Mouse (Mus musculus): ENCODE data around the gene 9130230L23Rik. TPM values are rescaled to one million over a fixed set of nuclear protein-coding genes. Genes with fewer than 3 reads are reported as not detected.

The 9130230L23Rik gene
- polyA plus RNA-seq, 1 experiment from 2014 or later, result 1.9 TPM

- 53% methylated on average over 6 of the region's 6 CpGs for WGBS
- Histone ChIP-seq H3K27ac (ENCODE audit: low read length) (no peak overlapping the region), H3K4me3 (replicated peaks; ENCODE audit: low read length) (no peak overlapping the region), H3K9ac (ENCODE audit: low read length) (no peak overlapping the region), H3K36me3 (ENCODE audit: control insufficient read depth, insufficient read depth, low read length) (no peaks in the 10 kb centered on the region), H3K9me3 (replicated peaks; ENCODE audit: control insufficient read depth, low read length) (no peaks in the 10 kb centered on the region), H3K4me1 (ENCODE audit: control insufficient read depth, insufficient read depth, low read length) (peaks cover 32% of the 10 kb centered on the region), H3K4me2 (ENCODE audit: low read depth, low read length) (no peak overlapping the region), H3K27me3 (ENCODE audit: control insufficient read depth, insufficient read depth, low read length) (no peaks in the 10 kb centered on the region)
- ATAC-seq (ENCODE audit: insufficient read depth, low FRiP score), result no peak
Observed at GRCm38 (mm10) chr5:66037066-66037465, 33.0 kb upstream of the 9130230L23Rik start.

GRCm38 (mm10) chr5:66036440-66037054 is 32.5 kb upstream of the 9130230L23Rik start:
- no peak overlapping the region for H3K9ac ChIP-seq (ENCODE audit: low read length)
- H3K27ac ChIP-seq (ENCODE audit: low read length), result no peak overlapping the region
- WGBS, result 41% methylated on average over 7 of the region's 7 CpGs
- no peaks in the 10 kb centered on the region for H3K9me3 ChIP-seq (replicated peaks; ENCODE audit: control insufficient read depth, low read length)
- no peaks in the 10 kb centered on the region for H3K27me3 ChIP-seq (ENCODE audit: control insufficient read depth, insufficient read depth, low read length)
- ATAC-seq (ENCODE audit: insufficient read depth, low FRiP score), result peak; percentile 26; the same call in 1 of the 2 replicates
- H3K4me2 ChIP-seq (ENCODE audit: low read depth, low read length), result no peak overlapping the region
- peaks cover 32% of the 10 kb centered on the region for H3K4me1 ChIP-seq (ENCODE audit: control insufficient read depth, insufficient read depth, low read length)
- H3K4me3 ChIP-seq (replicated peaks; ENCODE audit: low read length), result no peak overlapping the region
- no peaks in the 10 kb centered on the region for H3K36me3 ChIP-seq (ENCODE audit: control insufficient read depth, insufficient read depth, low read length)

- ATAC-seq (ENCODE audit: insufficient read depth, low FRiP score), result no peak
- Histone ChIP-seq H3K4me3 (replicated peaks; ENCODE audit: low read length) (no peak overlapping the region), H3K4me1 (ENCODE audit: control insufficient read depth, insufficient read depth, low read length) (peaks cover 32% of the 10 kb centered on the region), H3K36me3 (ENCODE audit: control insufficient read depth, insufficient read depth, low read length) (no peaks in the 10 kb centered on the region), H3K9me3 (replicated peaks; ENCODE audit: control insufficient read depth, low read length) (no peaks in the 10 kb centered on the region), H3K9ac (ENCODE audit: low read length) (no peak overlapping the region), H3K4me2 (ENCODE audit: low read depth, low read length) (no peak overlapping the region), H3K27ac (ENCODE audit: low read length) (no peak overlapping the region), H3K27me3 (ENCODE audit: control insufficient read depth, insufficient read depth, low read length) (no peaks in the 10 kb centered on the region)
- 52% methylated on average over 14 of the region's 14 CpGs for WGBS
Observed at GRCm38 (mm10) chr5:66034375-66035195, 30.5 kb upstream of the 9130230L23Rik start.

- no peak for ATAC-seq (ENCODE audit: insufficient read depth, low FRiP score)
- Histone ChIP-seq H3K9ac (ENCODE audit: low read length) (no peak overlapping the region), H3K4me3 (replicated peaks; ENCODE audit: low read length) (no peak overlapping the region), H3K27ac (ENCODE audit: low read length) (no peak overlapping the region), H3K27me3 (ENCODE audit: control insufficient read depth, insufficient read depth, low read length) (no peaks in the 10 kb centered on the region), H3K4me1 (ENCODE audit: control insufficient read depth, insufficient read depth, low read length) (peaks cover 27% of the 10 kb centered on the region), H3K36me3 (ENCODE audit: control insufficient read depth, insufficient read depth, low read length) (0 out of 2 replicates have a peak, but pooled peaks cover 3% of the 10 kb centered on the region), H3K9me3 (replicated peaks; ENCODE audit: control insufficient read depth, low read length) (no peaks in the 10 kb centered on the region), H3K4me2 (ENCODE audit: low read depth, low read length) (no peak overlapping the region)
- WGBS, result 100% methylated on average over 1 of the region's 1 CpGs
Observed at GRCm38 (mm10) chr5:66032826-66033225, 28.7 kb upstream of the 9130230L23Rik start.

- Histone ChIP-seq H3K4me2 (ENCODE audit: low read depth, low read length) (no peak overlapping the region), H3K27ac (ENCODE audit: low read length) (no peak overlapping the region), H3K36me3 (ENCODE audit: control insufficient read depth, insufficient read depth, low read length) (peaks cover 9% of the 10 kb centered on the region), H3K9ac (ENCODE audit: low read length) (no peak overlapping the region), H3K9me3 (replicated peaks; ENCODE audit: control insufficient read depth, low read length) (peaks cover 5% of the 10 kb centered on the region), H3K4me3 (replicated peaks; ENCODE audit: low read length) (no peak overlapping the region), H3K4me1 (ENCODE audit: control insufficient read depth, insufficient read depth, low read length) (peaks cover 16% of the 10 kb centered on the region; the same call in 1 of the 2 replicates), H3K27me3 (ENCODE audit: control insufficient read depth, insufficient read depth, low read length) (no peaks in the 10 kb centered on the region)
- no peak for ATAC-seq (ENCODE audit: insufficient read depth, low FRiP score)
- 71% methylated on average over 5 of the region's 5 CpGs for WGBS
Observed at GRCm38 (mm10) chr5:66031699-66032098, 27.6 kb upstream of the 9130230L23Rik start.

- Histone ChIP-seq H3K9ac (ENCODE audit: low read length) (no peak overlapping the region), H3K36me3 (ENCODE audit: control insufficient read depth, insufficient read depth, low read length) (peaks cover 22% of the 10 kb centered on the region), H3K4me3 (replicated peaks; ENCODE audit: low read length) (no peak overlapping the region), H3K27me3 (ENCODE audit: control insufficient read depth, insufficient read depth, low read length) (no peaks in the 10 kb centered on the region), H3K9me3 (replicated peaks; ENCODE audit: control insufficient read depth, low read length) (peaks cover 12% of the 10 kb centered on the region), H3K4me1 (ENCODE audit: control insufficient read depth, insufficient read depth, low read length) (no peaks in the 10 kb centered on the region), H3K4me2 (ENCODE audit: low read depth, low read length) (no peak overlapping the region), H3K27ac (ENCODE audit: low read length) (no peak overlapping the region)
- WGBS, result 71% methylated on average over 5 of the region's 5 CpGs
- no peak for ATAC-seq (ENCODE audit: insufficient read depth, low FRiP score)
Observed at GRCm38 (mm10) chr5:66028232-66028631, 24.1 kb upstream of the 9130230L23Rik start.

- no peak for ATAC-seq (ENCODE audit: insufficient read depth, low FRiP score)
- 96% methylated on average over 8 of the region's 8 CpGs for WGBS
- no peak overlapping the region for H3K27ac ChIP-seq (ENCODE audit: low read length)
Observed at GRCm38 (mm10) chr5:66027206-66027605, 23.1 kb upstream of the 9130230L23Rik start.

GRCm38 (mm10) chr5:66026796-66027195 is 22.7 kb upstream of the 9130230L23Rik start:
- no peak for ATAC-seq (ENCODE audit: insufficient read depth, low FRiP score)
- Histone ChIP-seq H3K9me3 (replicated peaks; ENCODE audit: control insufficient read depth, low read length) (peaks cover 12% of the 10 kb centered on the region), H3K4me2 (ENCODE audit: low read depth, low read length) (no peak overlapping the region), H3K36me3 (ENCODE audit: control insufficient read depth, insufficient read depth, low read length) (peaks cover 27% of the 10 kb centered on the region), H3K9ac (ENCODE audit: low read length) (no peak overlapping the region), H3K27ac (ENCODE audit: low read length) (no peak overlapping the region), H3K27me3 (ENCODE audit: control insufficient read depth, insufficient read depth, low read length) (no peaks in the 10 kb centered on the region), H3K4me3 (replicated peaks; ENCODE audit: low read length) (no peak overlapping the region), H3K4me1 (ENCODE audit: control insufficient read depth, insufficient read depth, low read length) (no peaks in the 10 kb centered on the region)
- 98% methylated on average over 31 of the region's 31 CpGs for WGBS

More at GRCm38 (mm10) chr5:66027206-66027605, 23.1 kb upstream of the 9130230L23Rik start:
- no peak overlapping the region for H3K4me2 ChIP-seq (ENCODE audit: low read depth, low read length)
- no peaks in the 10 kb centered on the region for H3K4me1 ChIP-seq (ENCODE audit: control insufficient read depth, insufficient read depth, low read length)
- H3K9me3 ChIP-seq (replicated peaks; ENCODE audit: control insufficient read depth, low read length), result peaks cover 12% of the 10 kb centered on the region
- no peak overlapping the region for H3K9ac ChIP-seq (ENCODE audit: low read length)
- H3K27me3 ChIP-seq (ENCODE audit: control insufficient read depth, insufficient read depth, low read length), result no peaks in the 10 kb centered on the region
- H3K36me3 ChIP-seq (ENCODE audit: control insufficient read depth, insufficient read depth, low read length), result peaks cover 25% of the 10 kb centered on the region
- no peak overlapping the region for H3K4me3 ChIP-seq (replicated peaks; ENCODE audit: low read length)

- Histone ChIP-seq H3K4me2 (ENCODE audit: low read depth, low read length) (no peak overlapping the region), H3K4me1 (ENCODE audit: control insufficient read depth, insufficient read depth, low read length) (no peaks in the 10 kb centered on the region; the same call in 1 of the 2 replicates), H3K9ac (ENCODE audit: low read length) (no peak overlapping the region), H3K36me3 (ENCODE audit: control insufficient read depth, insufficient read depth, low read length) (0 out of 2 replicates have a peak, but pooled peaks cover 7% of the 10 kb centered on the region), H3K4me3 (replicated peaks; ENCODE audit: low read length) (no peak overlapping the region), H3K9me3 (replicated peaks; ENCODE audit: control insufficient read depth, low read length) (no peaks in the 10 kb centered on the region), H3K27ac (ENCODE audit: low read length) (no peak overlapping the region; the same call in 1 of the 2 replicates), H3K27me3 (ENCODE audit: control insufficient read depth, insufficient read depth, low read length) (no peaks in the 10 kb centered on the region)
- no peak for ATAC-seq (ENCODE audit: insufficient read depth, low FRiP score)
- WGBS, result 86% methylated on average over 2 of the region's 2 CpGs
Observed at GRCm38 (mm10) chr5:66015449-66015961, 11.4 kb upstream of the 9130230L23Rik start.

Data from stomach, embryonic 16.5 days (tissue).